Mouse (Mus musculus): Measurements from ENCODE around the gene Zfp949. TPM values are rescaled to one million over a fixed set of nuclear protein-coding genes. Genes with fewer than 3 reads are reported as not detected.

Zfp949 gene
- 10 to 100 TPM in 2 of 3 experiments, 1 to 10 TPM in 1; 9.8 to 16.3 (median 16.3) TPM for polyA plus RNA-seq (2017; shearing (Covaris generic))

- ATAC-seq = peak; percentile 90
Measured at GRCm38 (mm10) chr9:88547851-88548613, at the start of gene Zfp949. Zfp949 (plus strand) TSS chr9:88548020.

- no peak for ATAC-seq
Measured at GRCm38 (mm10) chr9:88500112-88500511, 47.7 kb upstream of the Zfp949 start.

- ATAC-seq = no peak
Measured at GRCm38 (mm10) chr9:88501846-88502245, 46.0 kb upstream of the Zfp949 start.

GRCm38 (mm10) chr9:88515546-88515945 is 32.3 kb upstream of the Zfp949 start:
- ATAC-seq = no peak

- peak; percentile 62 for ATAC-seq
Measured at GRCm38 (mm10) chr9:88516361-88516995, 31.3 kb upstream of the Zfp949 start.

GRCm38 (mm10) chr9:88519390-88520121 is 28.3 kb upstream of the Zfp949 start:
- ATAC-seq = no peak

- ATAC-seq = no peak
Measured at GRCm38 (mm10) chr9:88520122-88520848, 27.5 kb upstream of the Zfp949 start.

GRCm38 (mm10) chr9:88520849-88521483 is 26.9 kb upstream of the Zfp949 start:
- ATAC-seq = no peak

GRCm38 (mm10) chr9:88521961-88522568 is 25.8 kb upstream of the Zfp949 start:
- no peak for ATAC-seq

GRCm38 (mm10) chr9:88522569-88523334 is 25.1 kb upstream of the Zfp949 start:
- ATAC-seq = peak; percentile 91

GRCm38 (mm10) chr9:88523335-88523668 is 24.5 kb upstream of the Zfp949 start:
- ATAC-seq = no peak

GRCm38 (mm10) chr9:88524367-88524766 is 23.5 kb upstream of the Zfp949 start:
- ATAC-seq = no peak

GRCm38 (mm10) chr9:88524796-88525195 is 23.0 kb upstream of the Zfp949 start:
- ATAC-seq = no peak

GRCm38 (mm10) chr9:88525341-88525740 is 22.5 kb upstream of the Zfp949 start:
- no peak for ATAC-seq

- ATAC-seq = no peak
Measured at GRCm38 (mm10) chr9:88527956-88528355, 19.9 kb upstream of the Zfp949 start.

GRCm38 (mm10) chr9:88528736-88529135 is 19.1 kb upstream of the Zfp949 start:
- no peak for ATAC-seq

GRCm38 (mm10) chr9:88529571-88529970 is 18.2 kb upstream of the Zfp949 start:
- ATAC-seq = no peak

GRCm38 (mm10) chr9:88529979-88530580 is 17.7 kb upstream of the Zfp949 start:
- no peak for ATAC-seq

- ATAC-seq = no peak
Measured at GRCm38 (mm10) chr9:88534093-88534492, 13.7 kb upstream of the Zfp949 start.

- no peak for ATAC-seq
Measured at GRCm38 (mm10) chr9:88539546-88540224, 8.1 kb upstream of the Zfp949 start.

Measured in inflammation-experienced regulatory T-cells, adult 6 months (primary cell).